Mouse (Mus musculus): ENCODE data around the gene Blnk. TPM values are rescaled to one million over a fixed set of nuclear protein-coding genes. Genes with fewer than 3 reads are reported as not detected.

Gene Blnk
- polyA plus RNA-seq, 1 experiment from 2014 or later: 0.21 TPM

DNA sequence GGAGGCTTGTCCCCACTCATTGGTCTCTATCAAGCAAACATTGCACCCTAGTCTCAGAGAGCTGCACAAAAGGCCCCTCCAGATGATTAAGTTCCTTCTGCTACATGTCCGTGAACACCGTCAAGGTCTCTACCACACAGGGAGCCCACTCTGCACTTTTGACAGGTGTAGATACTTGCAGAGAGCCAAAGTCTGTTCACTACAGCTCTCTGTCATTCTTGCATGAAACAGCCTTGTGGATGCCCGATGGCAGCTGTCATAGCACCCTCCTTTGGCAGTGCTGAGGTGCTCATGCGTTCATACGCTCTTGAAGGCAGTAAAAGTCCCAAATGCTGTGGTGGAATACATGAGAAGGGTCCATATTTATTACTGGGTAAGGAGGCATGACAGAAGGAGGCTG, 32.7 kb upstream of the Blnk start:
- Histone ChIP-seq H3K4me3 (ENCODE audit: low read depth, low read length) (no peak overlapping the region), H3K9ac (ENCODE audit: low read depth, low read length) (no peak overlapping the region), H3K9me3 (replicated peaks; ENCODE audit: control insufficient read depth, low read length) (no peaks in the 10 kb centered on the region), H3K27me3 (ENCODE audit: control insufficient read depth, insufficient read depth, low read length) (no peaks in the 10 kb centered on the region), H3K4me2 (no peak overlapping the region), H3K27ac (ENCODE audit: low read depth, low read length) (no peak overlapping the region), H3K36me3 (ENCODE audit: control insufficient read depth, insufficient read depth, low read length) (no peaks in the 10 kb centered on the region), H3K4me1 (ENCODE audit: control insufficient read depth, insufficient read depth, low read length) (no peaks in the 10 kb centered on the region)
- no peak for ATAC-seq (replicated peaks; ENCODE audit: insufficient number of reproducible peaks, low FRiP score, low TSS enrichment)
- WGBS (ENCODE audit: insufficient replicate concordance): 78% methylated on average over 5 of the region's 5 CpGs

- Histone ChIP-seq H3K4me3 (ENCODE audit: low read depth, low read length) (no peak overlapping the region), H3K27me3 (ENCODE audit: control insufficient read depth, insufficient read depth, low read length) (no peaks in the 10 kb centered on the region), H3K36me3 (ENCODE audit: control insufficient read depth, insufficient read depth, low read length) (no peaks in the 10 kb centered on the region), H3K4me2 (no peak overlapping the region), H3K9me3 (replicated peaks; ENCODE audit: control insufficient read depth, low read length) (no peaks in the 10 kb centered on the region), H3K4me1 (ENCODE audit: control insufficient read depth, insufficient read depth, low read length) (no peaks in the 10 kb centered on the region), H3K9ac (ENCODE audit: low read depth, low read length) (no peak overlapping the region), H3K27ac (ENCODE audit: low read depth, low read length) (no peak overlapping the region)
- ATAC-seq (replicated peaks; ENCODE audit: insufficient number of reproducible peaks, low FRiP score, low TSS enrichment): no peak
- 75% methylated on average over 8 of the region's 8 CpGs for WGBS (ENCODE audit: insufficient replicate concordance)
These were observed 32.2 kb upstream of the Blnk start for GRCm38 (mm10) chr19:41026551-41026950.

DNA sequence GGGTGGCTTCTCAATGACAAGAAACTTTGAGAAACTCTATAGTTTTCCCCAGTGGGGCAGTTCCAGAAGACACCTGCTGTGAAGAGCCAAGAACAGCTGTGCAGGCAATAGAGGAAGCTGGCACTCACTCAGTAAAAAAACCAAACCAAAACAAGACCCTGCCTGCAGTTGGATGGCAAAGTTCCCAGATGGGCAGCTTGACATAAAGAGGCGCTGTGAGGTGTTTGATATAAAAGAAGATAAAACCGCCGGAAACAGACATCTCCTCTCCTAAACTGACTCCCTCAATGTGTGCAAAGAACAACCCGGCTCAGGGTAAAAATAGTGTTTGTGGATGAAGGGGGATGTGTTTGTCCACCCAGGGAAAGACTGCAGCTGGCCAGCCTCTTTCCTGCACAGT, 27.9 kb upstream of the Blnk start:
- Histone ChIP-seq H3K36me3 (ENCODE audit: control insufficient read depth, insufficient read depth, low read length) (no peaks in the 10 kb centered on the region), H3K4me3 (ENCODE audit: low read depth, low read length) (no peak overlapping the region), H3K4me1 (ENCODE audit: control insufficient read depth, insufficient read depth, low read length) (no peaks in the 10 kb centered on the region), H3K27me3 (ENCODE audit: control insufficient read depth, insufficient read depth, low read length) (no peaks in the 10 kb centered on the region), H3K9ac (ENCODE audit: low read depth, low read length) (no peak overlapping the region), H3K9me3 (replicated peaks; ENCODE audit: control insufficient read depth, low read length) (no peaks in the 10 kb centered on the region), H3K27ac (ENCODE audit: low read depth, low read length) (no peak overlapping the region), H3K4me2 (no peak overlapping the region)
- ATAC-seq (replicated peaks; ENCODE audit: insufficient number of reproducible peaks, low FRiP score, low TSS enrichment): no peak
- 77% methylated on average over 4 of the region's 4 CpGs for WGBS (ENCODE audit: insufficient replicate concordance)

DNA sequence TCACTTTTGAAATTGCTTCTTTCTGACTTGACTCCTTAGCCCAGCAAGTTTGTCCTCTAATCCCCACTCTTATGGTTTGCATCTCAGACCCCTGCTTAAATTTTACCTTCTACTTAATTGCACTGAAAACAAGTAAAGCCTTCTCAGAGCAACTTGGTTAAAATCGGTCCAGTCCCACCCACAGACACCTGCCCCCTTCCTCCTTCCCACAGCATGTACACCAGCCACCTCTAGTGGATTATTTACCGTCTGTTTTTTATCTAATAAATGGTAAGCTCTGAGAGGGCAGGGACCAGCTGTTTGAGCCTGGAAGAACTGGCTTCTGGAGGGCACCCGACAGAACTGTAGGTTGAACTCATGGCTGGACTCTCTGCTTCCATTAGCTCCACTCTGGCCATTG, 26.2 kb upstream of the Blnk start:
- Histone ChIP-seq H3K4me2 (no peak overlapping the region), H3K4me3 (ENCODE audit: low read depth, low read length) (no peak overlapping the region), H3K36me3 (ENCODE audit: control insufficient read depth, insufficient read depth, low read length) (no peaks in the 10 kb centered on the region), H3K9me3 (replicated peaks; ENCODE audit: control insufficient read depth, low read length) (no peaks in the 10 kb centered on the region), H3K27ac (ENCODE audit: low read depth, low read length) (no peak overlapping the region), H3K27me3 (ENCODE audit: control insufficient read depth, insufficient read depth, low read length) (no peaks in the 10 kb centered on the region), H3K4me1 (ENCODE audit: control insufficient read depth, insufficient read depth, low read length) (no peaks in the 10 kb centered on the region), H3K9ac (ENCODE audit: low read depth, low read length) (no peak overlapping the region)
- WGBS (ENCODE audit: insufficient replicate concordance): 73% methylated on average over 3 of the region's 3 CpGs
- no peak for ATAC-seq (replicated peaks; ENCODE audit: insufficient number of reproducible peaks, low FRiP score, low TSS enrichment)

GRCm38 (mm10) chr19:41019164-41019675, 24.9 kb upstream of the Blnk start:
- no peaks in the 10 kb centered on the region for H3K36me3 ChIP-seq (ENCODE audit: control insufficient read depth, insufficient read depth, low read length)
- WGBS (ENCODE audit: insufficient replicate concordance): 72% methylated on average over 5 of the region's 5 CpGs
- no peaks in the 10 kb centered on the region for H3K9me3 ChIP-seq (replicated peaks; ENCODE audit: control insufficient read depth, low read length)
- no peak overlapping the region for H3K27ac ChIP-seq (ENCODE audit: low read depth, low read length)
- H3K4me2 ChIP-seq: no peak overlapping the region
- H3K4me3 ChIP-seq (ENCODE audit: low read depth, low read length): no peak overlapping the region
- no peak for ATAC-seq (replicated peaks; ENCODE audit: insufficient number of reproducible peaks, low FRiP score, low TSS enrichment)
- H3K27me3 ChIP-seq (ENCODE audit: control insufficient read depth, insufficient read depth, low read length): peaks cover 2% of the 10 kb centered on the region; the same call in 1 of the 2 replicates
- no peaks in the 10 kb centered on the region for H3K4me1 ChIP-seq (ENCODE audit: control insufficient read depth, insufficient read depth, low read length)
- H3K9ac ChIP-seq (ENCODE audit: low read depth, low read length): no peak overlapping the region

GRCm38 (mm10) chr19:41015951-41016716, 21.8 kb upstream of the Blnk start:
- Histone ChIP-seq H3K4me2 (peak overlapping the region; percentile 56), H3K9ac (ENCODE audit: low read depth, low read length) (no peak overlapping the region), H3K4me3 (ENCODE audit: low read depth, low read length) (0 out of 2 replicates have a peak overlapping the region, but pooled peaks have one; percentile 1), H3K4me1 (ENCODE audit: control insufficient read depth, insufficient read depth, low read length) (no peaks in the 10 kb centered on the region), H3K36me3 (ENCODE audit: control insufficient read depth, insufficient read depth, low read length) (no peaks in the 10 kb centered on the region), H3K27ac (ENCODE audit: low read depth, low read length) (no peak overlapping the region), H3K27me3 (ENCODE audit: control insufficient read depth, insufficient read depth, low read length) (peaks cover 6% of the 10 kb centered on the region), H3K9me3 (replicated peaks; ENCODE audit: control insufficient read depth, low read length) (no peaks in the 10 kb centered on the region)
- 18% methylated on average over 14 of the region's 14 CpGs for WGBS (ENCODE audit: insufficient replicate concordance)
- no peak for ATAC-seq (replicated peaks; ENCODE audit: insufficient number of reproducible peaks, low FRiP score, low TSS enrichment)

DNA sequence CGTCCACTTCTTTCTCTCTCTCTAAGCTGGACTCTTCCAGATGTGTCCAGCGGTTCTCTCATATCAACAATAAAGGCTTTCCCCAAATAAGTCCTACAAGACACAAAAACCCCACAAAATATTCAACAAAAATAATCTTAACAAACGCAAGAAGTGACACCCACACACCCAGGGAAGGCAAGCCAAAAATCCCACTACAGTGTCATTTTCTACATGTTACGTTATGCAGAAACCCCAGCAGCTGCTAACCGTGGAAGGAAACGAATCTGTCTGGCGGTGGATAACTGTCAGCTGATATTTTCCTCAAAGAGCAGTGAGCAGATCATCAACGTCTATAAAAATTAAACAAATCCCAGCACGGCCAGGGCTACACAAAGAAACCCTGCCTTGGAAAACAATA, 19.7 kb upstream of the Blnk start:
- no peak for ATAC-seq (replicated peaks; ENCODE audit: insufficient number of reproducible peaks, low FRiP score, low TSS enrichment)
- Histone ChIP-seq H3K4me2 (no peak overlapping the region), H3K27ac (ENCODE audit: low read depth, low read length) (no peak overlapping the region), H3K4me1 (ENCODE audit: control insufficient read depth, insufficient read depth, low read length) (no peaks in the 10 kb centered on the region), H3K9me3 (replicated peaks; ENCODE audit: control insufficient read depth, low read length) (no peaks in the 10 kb centered on the region), H3K4me3 (ENCODE audit: low read depth, low read length) (no peak overlapping the region), H3K36me3 (ENCODE audit: control insufficient read depth, insufficient read depth, low read length) (no peaks in the 10 kb centered on the region), H3K27me3 (ENCODE audit: control insufficient read depth, insufficient read depth, low read length) (peaks cover 6% of the 10 kb centered on the region), H3K9ac (ENCODE audit: low read depth, low read length) (no peak overlapping the region)
- 17% methylated on average over 9 of the region's 9 CpGs for WGBS (ENCODE audit: insufficient replicate concordance)

DNA sequence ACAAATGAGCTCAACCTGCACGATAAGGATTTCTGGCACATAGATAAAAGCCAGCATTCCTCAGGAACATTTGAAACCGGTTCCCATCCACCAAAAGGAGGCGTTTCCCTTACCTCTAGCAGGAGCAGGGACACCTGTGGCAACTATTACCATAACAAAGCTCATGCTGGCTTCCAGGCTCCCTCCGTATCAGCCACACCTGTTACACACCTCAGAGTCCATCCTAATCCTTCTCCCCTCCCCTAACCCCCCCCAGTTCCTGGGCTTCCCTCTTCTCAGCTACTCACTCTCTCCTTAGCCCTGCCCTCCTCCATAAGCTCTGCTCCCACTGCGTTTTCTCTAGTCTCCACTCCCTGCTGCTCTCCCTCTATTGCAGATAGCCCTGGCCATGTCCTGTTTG, 19.3 kb upstream of the Blnk start:
- no peak overlapping the region for H3K27ac ChIP-seq (ENCODE audit: low read depth, low read length)
- H3K4me1 ChIP-seq (ENCODE audit: control insufficient read depth, insufficient read depth, low read length): no peaks in the 10 kb centered on the region
- WGBS (ENCODE audit: insufficient replicate concordance): under 1% methylated on average over 5 of the region's 5 CpGs
- H3K36me3 ChIP-seq (ENCODE audit: control insufficient read depth, insufficient read depth, low read length): no peaks in the 10 kb centered on the region
- no peaks in the 10 kb centered on the region for H3K9me3 ChIP-seq (replicated peaks; ENCODE audit: control insufficient read depth, low read length)
- no peak for ATAC-seq (replicated peaks; ENCODE audit: insufficient number of reproducible peaks, low FRiP score, low TSS enrichment)
- no peak overlapping the region for H3K9ac ChIP-seq (ENCODE audit: low read depth, low read length)
- H3K27me3 ChIP-seq (ENCODE audit: control insufficient read depth, insufficient read depth, low read length): peaks cover 6% of the 10 kb centered on the region
- H3K4me2 ChIP-seq: no peak overlapping the region
- H3K4me3 ChIP-seq (ENCODE audit: low read depth, low read length): no peak overlapping the region

DNA sequence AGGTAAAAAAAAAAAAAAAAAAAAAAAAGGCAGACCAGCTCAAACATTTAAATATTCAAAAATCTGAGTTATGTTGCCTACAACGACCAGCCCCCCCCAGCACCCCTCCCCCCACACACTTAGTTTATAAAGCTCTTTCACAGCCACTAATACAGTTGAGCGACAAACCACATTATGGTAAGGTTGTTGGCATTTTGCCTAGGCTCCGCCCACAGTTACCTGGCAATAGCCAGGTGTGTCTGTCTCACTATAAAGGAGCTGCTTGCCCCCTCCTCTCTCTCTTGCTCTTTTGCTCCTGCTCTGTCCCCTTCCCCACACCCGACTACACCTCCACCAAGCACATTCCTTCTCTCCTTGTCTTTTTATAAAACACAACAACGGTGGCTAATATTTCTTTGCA, 17.3 kb upstream of the Blnk start:
- no peak overlapping the region for H3K9ac ChIP-seq (ENCODE audit: low read depth, low read length)
- H3K27ac ChIP-seq (ENCODE audit: low read depth, low read length): no peak overlapping the region
- ATAC-seq (replicated peaks; ENCODE audit: insufficient number of reproducible peaks, low FRiP score, low TSS enrichment): no peak
- no peak overlapping the region for H3K4me2 ChIP-seq
- no peak overlapping the region for H3K4me3 ChIP-seq (ENCODE audit: low read depth, low read length)
- peaks cover 6% of the 10 kb centered on the region for H3K27me3 ChIP-seq (ENCODE audit: control insufficient read depth, insufficient read depth, low read length)
- 14% methylated on average over 5 of the region's 5 CpGs for WGBS (ENCODE audit: insufficient replicate concordance)
- H3K4me1 ChIP-seq (ENCODE audit: control insufficient read depth, insufficient read depth, low read length): no peaks in the 10 kb centered on the region
- H3K9me3 ChIP-seq (replicated peaks; ENCODE audit: control insufficient read depth, low read length): no peaks in the 10 kb centered on the region
- H3K36me3 ChIP-seq (ENCODE audit: control insufficient read depth, insufficient read depth, low read length): no peaks in the 10 kb centered on the region

Measured in heart, embryonic 11.5 days (tissue).